Mouse (Mus musculus) small intestine, adult 10 weeks (tissue): ENCODE results near the gene Oog4. TPM values are rescaled to one million over a fixed set of nuclear protein-coding genes. Genes with fewer than 3 reads are reported as not detected.

Experiments
- polyA plus RNA-seq: library from polyadenylated mRNA; stranded (reverse); fragments of 350-450 nt; fragmentation: Illumina TruSeq; extraction: RNeasy Lipid Tissue Mini Kit (QIAGEN cat#74804); gene quantifications from one replicate; pipeline ENCODE4 v1.2.3, GENCODE M21; 2014; ENCODE audit warnings: low replicate concordance

The Oog4 gene
- not detected for polyA plus RNA-seq

DNA sequence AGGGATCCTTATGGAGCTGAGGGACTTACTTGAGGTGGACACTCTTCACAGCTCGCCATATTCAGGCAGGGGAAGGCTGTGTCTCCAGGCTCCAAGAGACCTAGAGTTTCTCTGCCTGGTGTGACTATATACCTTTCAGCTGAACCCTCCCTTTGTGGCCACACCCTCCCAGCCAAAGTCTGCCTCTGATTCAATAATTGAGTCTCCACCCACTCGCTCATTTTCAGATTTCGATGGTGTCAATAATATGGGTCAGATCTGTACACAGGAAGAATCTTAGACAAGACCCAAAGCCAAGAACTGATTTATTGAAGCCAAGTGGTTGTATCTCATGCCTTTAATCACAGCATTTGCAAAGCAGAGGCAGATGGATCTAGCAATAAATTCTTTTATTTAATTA lies at the start of gene Oog4:
Oog4 (minus strand) TSS at position 101 of the 400 bp plus-strand sequence.

DNA sequence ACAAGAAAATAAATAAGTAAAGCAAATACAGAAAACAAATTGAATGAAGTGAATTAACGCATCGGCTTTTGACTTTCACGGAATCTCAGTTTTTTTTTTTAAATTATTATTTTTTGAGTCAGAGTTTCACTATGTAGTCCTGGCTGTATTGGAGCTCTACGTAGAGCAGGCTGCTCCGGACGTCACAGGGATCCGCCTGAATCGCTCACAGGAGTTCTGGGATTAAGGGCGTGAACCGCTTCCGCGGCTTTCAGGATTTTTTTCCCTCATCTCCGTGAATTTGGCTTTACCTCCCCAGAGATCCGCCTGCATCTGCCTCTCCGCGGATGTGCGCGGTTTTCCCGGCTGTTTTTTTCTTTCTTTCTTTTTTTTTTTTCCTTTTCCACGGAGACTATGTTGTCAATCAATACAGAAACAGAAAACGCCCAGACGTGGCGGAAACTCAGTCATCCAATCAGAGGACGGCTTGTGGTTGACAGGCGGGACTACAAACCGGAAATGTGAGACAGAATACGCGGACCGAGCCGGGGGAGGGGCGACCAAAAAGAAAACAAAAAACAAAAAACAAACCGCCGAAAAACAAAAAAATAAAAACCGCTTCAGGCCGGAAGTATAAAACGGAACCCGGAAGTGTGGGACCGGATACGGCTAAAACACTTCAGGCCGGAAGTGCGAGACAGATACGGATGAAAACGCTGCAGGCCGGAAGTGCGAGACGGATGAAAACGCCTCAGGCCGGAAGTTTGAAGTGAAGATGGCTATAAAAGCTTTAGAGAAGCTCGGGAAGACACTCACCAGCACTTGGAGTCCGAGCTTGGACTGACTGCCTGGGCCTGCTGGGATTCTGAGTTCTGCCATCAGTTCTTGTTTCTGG lies 37.7 kb downstream of the Oog4 start, which contains the start of gene Pramef8:
Pramef8 (plus strand) TSS at position 208 of the 874 bp plus-strand sequence.

DNA sequence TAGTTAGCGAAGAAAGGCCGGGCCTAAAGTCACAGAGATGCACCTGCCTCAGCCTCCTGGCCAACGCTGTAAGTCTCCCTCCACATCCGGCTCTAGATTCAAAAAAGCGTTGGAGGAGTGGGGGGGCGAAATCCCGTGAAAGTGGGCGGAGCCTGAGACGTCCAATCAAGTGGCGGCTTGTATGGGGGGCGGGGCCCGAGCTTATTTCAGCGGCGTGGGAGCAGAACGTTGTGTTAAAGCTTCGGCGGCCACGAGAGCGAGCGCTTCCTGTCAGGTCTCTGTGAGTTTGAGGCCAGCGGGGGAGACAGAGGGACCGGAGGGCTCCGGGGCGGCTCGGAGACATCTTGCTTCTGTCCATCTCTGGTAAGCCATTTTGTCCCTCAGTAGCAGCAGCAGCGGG lies 55.9 kb downstream of the Oog4 start, which contains the start of gene Pramel1:
Pramel1 (plus strand) TSS at position 248 of the 400 bp plus-strand sequence.

Other genes starting within 250 kb of the Oog4 start
- gene Prdm2, start 237.3 kb downstream of the Oog4 start, polyA plus RNA-seq, result 9.6 TPM
- 5.2 TPM for gene Pdpn, start 150.8 kb downstream of the Oog4 start, polyA plus RNA-seq
- not detected for gene Lrrc38, start 100.6 kb downstream of the Oog4 start, polyA plus RNA-seq
- not detected for gene Pramel1, start 55.9 kb downstream of the Oog4 start, polyA plus RNA-seq
- gene Pramef8, start 37.9 kb downstream of the Oog4 start, polyA plus RNA-seq, result 10.7 TPM
- not detected for gene Gm13043, start 61.0 kb upstream of the Oog4 start, polyA plus RNA-seq
- not detected for gene Gm13040, start 85.6 kb upstream of the Oog4 start, polyA plus RNA-seq
- gene BC080695, start 101.4 kb upstream of the Oog4 start, polyA plus RNA-seq, result not detected
- not detected for gene Gm13057, start 101.4 kb upstream of the Oog4 start, polyA plus RNA-seq
- not detected for gene Gm13083, start 164.7 kb upstream of the Oog4 start, polyA plus RNA-seq
- not detected for gene Gm13088, start 206.9 kb upstream of the Oog4 start, polyA plus RNA-seq